ENCODE assay signal across 9 mouse cellular contexts in the genomic region with DNA sequence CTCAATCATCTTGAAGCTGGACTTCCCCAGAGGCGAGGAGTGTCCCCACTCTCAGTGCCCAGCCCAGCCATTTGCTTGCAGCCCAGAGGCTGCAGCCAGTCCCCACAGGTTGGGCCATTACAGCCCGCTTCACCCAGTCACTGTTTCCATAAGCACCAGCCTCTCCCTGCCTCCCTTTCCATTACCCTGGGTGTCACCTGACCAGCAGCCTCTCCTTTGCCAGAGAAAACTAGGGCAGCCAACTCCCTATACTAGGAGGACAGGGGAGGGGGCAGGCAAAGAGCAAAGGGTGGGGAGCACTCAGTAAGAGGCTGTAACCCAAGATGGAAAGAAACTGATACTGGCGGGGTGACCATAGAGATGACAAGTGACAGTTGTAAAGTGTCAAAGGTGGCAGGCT. TPM values are rescaled to one million over a fixed set of nuclear protein-coding genes. Genes with fewer than 3 reads are reported as not detected.
DNase-seq lines count a peak whose midpoint lies in the region; ATAC-seq and TF ChIP-seq lines count a peak whose summit lies in the region.
"Had no signal": no experiment of that assay in that cellular context is flagged by ENCODE, and none has a peak within 500 bp of the region (broad histone marks: within the 10 kb centered on the region; RNA-seq: fewer than 3 reads in every experiment).

No protein-coding gene starts in this region.

- H3K79me2 ChIP-seq in myocyte (ENCODE audit: control insufficient read depth, insufficient read depth), result peaks cover 83% of the 10 kb centered on the region

- no peaks in the 10 kb centered on the region for H3K27me3 ChIP-seq in hindbrain, embryonic 11.5 days (ENCODE audit: control insufficient read depth, insufficient read depth, low read length)
- peaks cover 12% of the 10 kb centered on the region for H3K27me3 ChIP-seq in hindbrain, embryonic 14.5 days (ENCODE audit: control insufficient read depth, insufficient read depth, low read length)
- H3K27me3 ChIP-seq in kidney, postnatal 0 days (ENCODE audit: insufficient read depth, low read length), result no peaks in the 10 kb centered on the region
- H3K27me3 ChIP-seq in myocyte (ENCODE audit: control insufficient read depth, insufficient read depth, insufficient read length), result no peaks in the 10 kb centered on the region

- H3ac ChIP-seq in myocyte (ENCODE audit: control insufficient read depth, insufficient read length), result no peak overlapping the region

- no peak overlapping the region for H3K4me2 ChIP-seq in hindbrain, embryonic 11.5 days (replicated peaks; ENCODE audit: low read depth, low read length)
- H3K4me2 ChIP-seq in hindbrain, embryonic 14.5 days (replicated peaks), result no peak overlapping the region
- peak overlapping the region; percentile 63 for H3K4me2 ChIP-seq in kidney, postnatal 0 days (ENCODE audit: low read length)
- peak overlapping the region; percentile 82 for H3K4me2 ChIP-seq in myocyte (ENCODE audit: low read depth)
- H3K4me2 ChIP-seq: midbrain, embryonic 15.5 days had no signal

- TF ChIP-seq CTCF in embryonic fibroblast, embryonic 13.5 days (IDR thresholded peaks at IDR 0.05; ENCODE audit: borderline replicate concordance, insufficient read depth, low read length), result no peak
- TF ChIP-seq CTCF in kidney, postnatal 0 days (IDR thresholded peaks at IDR 0.05; ENCODE audit: low read depth), result no peak

- no peak overlapping the region for H3K9ac ChIP-seq in hindbrain, embryonic 11.5 days (ENCODE audit: low read depth, low read length)
- H3K9ac ChIP-seq in hindbrain, embryonic 14.5 days, result no peak overlapping the region
- H3K9ac ChIP-seq in kidney, postnatal 0 days (ENCODE audit: low read depth, low read length), result peak overlapping the region; percentile 52; the same call in 1 of the 2 replicates
- H3K9ac ChIP-seq: midbrain, embryonic 15.5 days had no signal

- no peak for ATAC-seq in hindbrain, embryonic 11.5 days (ENCODE audit: low FRiP score)
- ATAC-seq in hindbrain, embryonic 14.5 days (ENCODE audit: low FRiP score), result no peak
- peak; percentile 45 for ATAC-seq in kidney, postnatal 0 days (replicated peaks; ENCODE audit: low FRiP score, low read depth)
- ATAC-seq: midbrain, embryonic 15.5 days had no signal

- no peaks in the 10 kb centered on the region for H3K36me3 ChIP-seq in hindbrain, embryonic 11.5 days (ENCODE audit: control insufficient read depth, insufficient read depth, low read length)
- no peaks in the 10 kb centered on the region for H3K36me3 ChIP-seq in hindbrain, embryonic 14.5 days (replicated peaks; ENCODE audit: control insufficient read depth, insufficient read depth)
- no peaks in the 10 kb centered on the region for H3K36me3 ChIP-seq in kidney, postnatal 0 days (ENCODE audit: insufficient read depth, low read length)
- H3K36me3 ChIP-seq in myocyte (ENCODE audit: control insufficient read depth, insufficient read depth), result no peaks in the 10 kb centered on the region
- H3K36me3 ChIP-seq: midbrain, embryonic 15.5 days had no signal

- intact Hi-C loops in left cerebral cortex, postnatal 4 days (cut with DNase I), result no loop called here

- H3K4me1 ChIP-seq in hindbrain, embryonic 11.5 days (replicated peaks; ENCODE audit: control insufficient read depth, insufficient read depth, low read length), result 0 out of 2 replicates have a peak, but pooled peaks cover 5% of the 10 kb centered on the region
- no peaks in the 10 kb centered on the region; the same call in 1 of the 2 replicates for H3K4me1 ChIP-seq in hindbrain, embryonic 14.5 days (replicated peaks; ENCODE audit: control insufficient read depth, insufficient read depth, low read length)
- H3K4me1 ChIP-seq in embryonic fibroblast, embryonic 13.5 days (ENCODE audit: control insufficient read depth, insufficient read depth, low read length), result peaks cover 26% of the 10 kb centered on the region
- peaks cover 61% of the 10 kb centered on the region for H3K4me1 ChIP-seq in kidney, postnatal 0 days (replicated peaks; ENCODE audit: insufficient read depth, low read length)

- H3K27ac ChIP-seq in hindbrain, embryonic 11.5 days (ENCODE audit: low read depth, low read length), result 0 out of 2 replicates have a peak overlapping the region, but pooled peaks have one; percentile 30
- no peak overlapping the region for H3K27ac ChIP-seq in hindbrain, embryonic 14.5 days
- H3K27ac ChIP-seq in embryonic fibroblast, embryonic 13.5 days (ENCODE audit: insufficient read depth, low read length), result peak overlapping the region; percentile 36
- H3K27ac ChIP-seq in kidney, postnatal 0 days, result peak overlapping the region; percentile 93
- H3K27ac ChIP-seq: midbrain, embryonic 15.5 days had no signal

- H3K9me3 ChIP-seq in hindbrain, embryonic 11.5 days (ENCODE audit: control insufficient read depth, low read length), result no peaks in the 10 kb centered on the region
- H3K9me3 ChIP-seq in hindbrain, embryonic 14.5 days (ENCODE audit: control insufficient read depth, low read length), result no peaks in the 10 kb centered on the region
- H3K9me3 ChIP-seq in kidney, postnatal 0 days (replicated peaks; ENCODE audit: low read length), result no peaks in the 10 kb centered on the region
- H3K9me3 ChIP-seq: midbrain, embryonic 15.5 days had no signal

- no peak overlapping the region for H3K4me3 ChIP-seq in hindbrain, embryonic 11.5 days (ENCODE audit: low read depth, low read length)
- H3K4me3 ChIP-seq in hindbrain, embryonic 14.5 days (replicated peaks; ENCODE audit: low read length), result no peak overlapping the region
- no peak overlapping the region for H3K4me3 ChIP-seq in embryonic fibroblast, embryonic 13.5 days (ENCODE audit: insufficient read depth, low read length)
- H3K4me3 ChIP-seq in kidney, postnatal 0 days (replicated peaks; ENCODE audit: low read depth, low read length), result no peak overlapping the region; the same call in 1 of the 2 replicates
- H3K4me3 ChIP-seq in myocyte, result no peak overlapping the region
- H3K4me3 ChIP-seq: midbrain, embryonic 15.5 days had no signal

- 55% methylated on average over 3 of the region's 3 CpGs for WGBS in hindbrain, embryonic 11.5 days
- WGBS in hindbrain, embryonic 14.5 days, result 67% methylated on average over 3 of the region's 3 CpGs
- WGBS in kidney, postnatal 0 days, result 35% methylated on average over 3 of the region's 3 CpGs

- no peak for TF ChIP-seq POLR2A in embryonic fibroblast, embryonic 13.5 days (IDR thresholded peaks at IDR 0.05; ENCODE audit: low read depth, low read length)
- no peak for TF ChIP-seq POLR2A in myocyte (IDR thresholded peaks at IDR 0.05; ENCODE audit: insufficient read length, low read depth)

- DNase-seq in hindbrain, embryonic 11.5 days (ENCODE audit: low spot score), result no peak
- DNase-seq in hindbrain, embryonic 14.5 days (ENCODE audit: low spot score), result no peak
- DNase-seq in kidney, postnatal 0 days (ENCODE audit: low spot score), result peak; percentile 79
- no peak for DNase-seq in natural killer cell, adult 2 months (ENCODE audit: low spot score in 2 of 2)
- DNase-seq in left cerebral cortex, postnatal 4 days, result no peak
- DNase-seq in testis, postnatal 14 days (ENCODE audit: low spot score), result no peak

TF ChIP-seq in myocyte, 11 proteins besides CTCF, POLR2A, EP300 and RAD21 (continues in another document):
- TF ChIP-seq MAX (IDR thresholded peaks at IDR 0.05; ENCODE audit: low read depth), result no peak
- TF ChIP-seq MYOG (IDR thresholded peaks at IDR 0.05; ENCODE audit: control insufficient read depth in 1 of 3, insufficient read depth in 1 of 3, insufficient read length in 2 of 3, low read depth in 2 of 3), result no peak

RNA-seq across cellular contexts. Expression of a gene that starts 6.7 kb away (rescaled TPM):
- 9.8 and 11.6 TPM in 2 replicates for polyA plus RNA-seq in hindbrain, embryonic 11.5 days (2014; fragmentation: Nextera tagmentation; extraction: Ambion mirVana)
- 6.8 and 9.3 TPM in 2 replicates for polyA plus RNA-seq in hindbrain, embryonic 14.5 days (2014; fragmentation: Nextera tagmentation; extraction: Ambion mirVana)
- polyA plus RNA-seq in embryonic fibroblast, embryonic 13.5 days (2011; ENCODE audit: insufficient read length, low read depth, missing spikeins), result 242 and 248 TPM in 2 replicates
- 183 and 227 TPM in 2 replicates for polyA plus RNA-seq in kidney, postnatal 0 days (2015; fragmentation: Nextera tagmentation; extraction: Ambion mirVana)
- polyA plus RNA-seq in myocyte (2012; fragmentation: generic; extraction: Trizol), result 52.4 TPM
- 10 to 100 TPM in 1 of 2 experiments, 1 to 10 TPM in 1; 9.6 to 12.6 TPM for total RNA-seq in left cerebral cortex, postnatal 4 days (2021)

RNA-seq across cellular contexts. Expression of a gene that starts 19.8 kb away (rescaled TPM):
- 71.3 and 72.2 TPM in 2 replicates for polyA plus RNA-seq in hindbrain, embryonic 11.5 days (2014; fragmentation: Nextera tagmentation; extraction: Ambion mirVana)
- 87.1 and 92.6 TPM in 2 replicates for polyA plus RNA-seq in hindbrain, embryonic 14.5 days (2014; fragmentation: Nextera tagmentation; extraction: Ambion mirVana)
- 23.1 and 23.6 TPM in 2 replicates for polyA plus RNA-seq in embryonic fibroblast, embryonic 13.5 days (2011; ENCODE audit: insufficient read length, low read depth, missing spikeins)
- 83.0 and 83.1 TPM in 2 replicates for polyA plus RNA-seq in kidney, postnatal 0 days (2015; fragmentation: Nextera tagmentation; extraction: Ambion mirVana)
- 47.6 TPM for polyA plus RNA-seq in myocyte (2012; fragmentation: generic; extraction: Trizol)
- total RNA-seq in left cerebral cortex, postnatal 4 days (2021), result 10 to 100 TPM; 42.5 to 45.8 TPM

RNA-seq across cellular contexts. Expression of a gene that starts 23.8 kb away (rescaled TPM):
- polyA plus RNA-seq in hindbrain, embryonic 11.5 days (2014; fragmentation: Nextera tagmentation; extraction: Ambion mirVana), result 4.8 and 5.4 TPM in 2 replicates
- polyA plus RNA-seq in hindbrain, embryonic 14.5 days (2014; fragmentation: Nextera tagmentation; extraction: Ambion mirVana), result 8.6 and 10.0 TPM in 2 replicates
- 4.1 and 5.8 TPM in 2 replicates for polyA plus RNA-seq in embryonic fibroblast, embryonic 13.5 days (2011; ENCODE audit: insufficient read length, low read depth, missing spikeins)
- 22.8 and 23.3 TPM in 2 replicates for polyA plus RNA-seq in kidney, postnatal 0 days (2015; fragmentation: Nextera tagmentation; extraction: Ambion mirVana)
- 31.6 TPM for polyA plus RNA-seq in myocyte (2012; fragmentation: generic; extraction: Trizol)
- total RNA-seq in left cerebral cortex, postnatal 4 days (2021), result 1 to 10 TPM in 1 of 2 experiments, not detected in 1; 2.9 TPM

RNA-seq across cellular contexts. Expression of a gene that starts 32.0 kb away (rescaled TPM):
- 0.71 and 0.91 TPM in 2 replicates for polyA plus RNA-seq in hindbrain, embryonic 11.5 days (2014; fragmentation: Nextera tagmentation; extraction: Ambion mirVana)
- 0.44 and 0.75 TPM in 2 replicates for polyA plus RNA-seq in hindbrain, embryonic 14.5 days (2014; fragmentation: Nextera tagmentation; extraction: Ambion mirVana)
- polyA plus RNA-seq in embryonic fibroblast, embryonic 13.5 days (2011; ENCODE audit: insufficient read length, low read depth, missing spikeins), result 0.18 and 3.1 TPM in 2 replicates
- 0.46 and 0.62 TPM in 2 replicates for polyA plus RNA-seq in kidney, postnatal 0 days (2015; fragmentation: Nextera tagmentation; extraction: Ambion mirVana)
- polyA plus RNA-seq in myocyte (2012; fragmentation: generic; extraction: Trizol), result 0.01 TPM
- 1 to 10 TPM; 9.6 to 9.8 TPM for total RNA-seq in left cerebral cortex, postnatal 4 days (2021)

RNA-seq across cellular contexts. Expression of a gene that starts 34.0 kb away (rescaled TPM):
- not detected in 2 replicates for polyA plus RNA-seq in hindbrain, embryonic 11.5 days (2014; fragmentation: Nextera tagmentation; extraction: Ambion mirVana)
- polyA plus RNA-seq in hindbrain, embryonic 14.5 days (2014; fragmentation: Nextera tagmentation; extraction: Ambion mirVana), result 0.04 and 0.15 TPM in 2 replicates
- polyA plus RNA-seq in embryonic fibroblast, embryonic 13.5 days (2011; ENCODE audit: insufficient read length, low read depth, missing spikeins), result not detected in 2 replicates
- polyA plus RNA-seq in kidney, postnatal 0 days (2015; fragmentation: Nextera tagmentation; extraction: Ambion mirVana), result not detected in 2 replicates
- 0.06 TPM for polyA plus RNA-seq in myocyte (2012; fragmentation: generic; extraction: Trizol)
- total RNA-seq in left cerebral cortex, postnatal 4 days (2021), result under 1 TPM; 0.24 to 0.40 TPM
- polyA plus RNA-seq: midbrain, embryonic 15.5 days had no signal

Comparison
In these comparisons a context has a peak if more than half of its experiments do, and no peak if none do; other contexts are left out.
1. H3K4me2 ChIP-seq: peak in kidney, postnatal 0 days (single experiment) and myocyte (single experiment); none in hindbrain, embryonic 11.5 days (single experiment) and hindbrain, embryonic 14.5 days (single experiment).